31 mouse cellular contexts compared by ENCODE assay signal in the genomic region with DNA sequence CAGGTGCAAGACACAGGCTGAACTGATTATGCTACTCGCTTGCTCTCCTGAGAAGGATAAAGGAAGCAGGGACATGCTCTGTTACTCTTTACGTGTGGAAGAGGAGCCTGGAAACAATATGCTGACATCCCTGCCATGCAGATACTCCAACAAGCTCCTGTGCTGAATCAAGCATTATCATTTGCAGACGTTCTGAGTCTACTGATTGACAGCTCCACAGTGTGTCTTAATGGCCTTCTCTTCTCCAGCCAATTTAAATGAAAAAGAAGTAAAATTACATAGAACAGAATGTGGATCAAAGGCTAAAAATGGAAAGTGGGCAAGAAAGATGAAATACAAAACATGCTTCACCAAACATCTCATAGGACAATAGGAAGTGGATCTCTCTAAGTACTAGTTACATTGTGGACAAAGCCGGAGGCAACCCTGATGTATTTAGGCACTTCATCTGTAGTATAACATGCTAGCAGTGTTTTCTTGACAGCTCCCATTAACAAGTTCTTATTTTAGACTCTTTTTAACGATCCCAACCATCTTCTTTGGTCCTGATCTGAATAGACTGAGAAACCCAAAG. TPM values are rescaled to one million over a fixed set of nuclear protein-coding genes. Genes with fewer than 3 reads are reported as not detected.
A peak's percentile ranks its signal among the peaks of the same experiment; 100 is the strongest.
DNase-seq lines count a peak whose midpoint lies in the region; ATAC-seq and TF ChIP-seq lines count a peak whose summit lies in the region.
"Had no signal": no experiment of that assay in that cellular context is flagged by ENCODE, and none has a peak within 500 bp of the region (broad histone marks: within the 10 kb centered on the region; RNA-seq: fewer than 3 reads in every experiment).

No protein-coding gene starts in this region.

- no peak overlapping the region for H3K9ac ChIP-seq in forebrain, embryonic 13.5 days
- H3K9ac ChIP-seq in forebrain, postnatal 0 days, result no peak overlapping the region
- H3K9ac ChIP-seq in hindbrain, embryonic 11.5 days (ENCODE audit: low read depth, low read length), result no peak overlapping the region
- H3K9ac ChIP-seq: embryonic facial prominence, embryonic 12.5 days; embryonic facial prominence, embryonic 15.5 days; heart, embryonic 12.5 days; heart, embryonic 15.5 days; hindbrain, embryonic 12.5 days; hindbrain, embryonic 15.5 days had no signal

- H3K27ac ChIP-seq in forebrain, embryonic 13.5 days, result no peak overlapping the region
- no peak overlapping the region for H3K27ac ChIP-seq in forebrain, postnatal 0 days (ENCODE audit: low read depth, low read length)
- H3K27ac ChIP-seq in hindbrain, embryonic 11.5 days (ENCODE audit: low read depth, low read length), result no peak overlapping the region
- H3K27ac ChIP-seq in hindbrain, embryonic 10.5 days, result no peak overlapping the region
- H3K27ac ChIP-seq: embryonic facial prominence, embryonic 12.5 days; embryonic facial prominence, embryonic 15.5 days; heart, embryonic 15.5 days; hindbrain, embryonic 12.5 days; hindbrain, embryonic 15.5 days had no signal

- no peak for TF ChIP-seq POLR2A in brain, embryonic 14.5 days (IDR thresholded peaks at IDR 0.05; ENCODE audit: borderline replicate concordance, extremely low read depth, insufficient read depth, insufficient read length, poor library complexity, severe bottlenecking)

- no peak for TF ChIP-seq CTCF in forebrain, postnatal 0 days (IDR thresholded peaks at IDR 0.05; ENCODE audit: low read depth)
- no peak for TF ChIP-seq CTCF in brain, embryonic 14.5 days (IDR thresholded peaks at IDR 0.05; ENCODE audit: borderline replicate concordance, extremely low read depth, insufficient read depth, insufficient read length)

- WGBS in forebrain, embryonic 13.5 days, result 34% methylated on average over 5 of the region's 5 CpGs
- WGBS in forebrain, postnatal 0 days, result 37% methylated on average over 5 of the region's 5 CpGs
- 60% methylated on average over 5 of the region's 5 CpGs for WGBS in hindbrain, embryonic 11.5 days
- WGBS in hindbrain, embryonic 10.5 days, result 57% methylated on average over 5 of the region's 5 CpGs

- H3K4me1 ChIP-seq in forebrain, embryonic 13.5 days, result no peaks in the 10 kb centered on the region
- H3K4me1 ChIP-seq in forebrain, postnatal 0 days (ENCODE audit: insufficient read depth), result no peaks in the 10 kb centered on the region
- no peaks in the 10 kb centered on the region for H3K4me1 ChIP-seq in hindbrain, embryonic 11.5 days (replicated peaks; ENCODE audit: control insufficient read depth, insufficient read depth, low read length)
- H3K4me1 ChIP-seq in hindbrain, embryonic 10.5 days (replicated peaks), result peaks cover 3% of the 10 kb centered on the region; the same call in 1 of the 2 replicates
- H3K4me1 ChIP-seq: embryonic facial prominence, embryonic 12.5 days; embryonic facial prominence, embryonic 15.5 days; heart, embryonic 12.5 days; heart, embryonic 15.5 days; hindbrain, embryonic 12.5 days; hindbrain, embryonic 15.5 days had no signal

- no peaks in the 10 kb centered on the region for H3K27me3 ChIP-seq in forebrain, embryonic 13.5 days
- H3K27me3 ChIP-seq in forebrain, postnatal 0 days (ENCODE audit: insufficient read depth, low read length), result no peaks in the 10 kb centered on the region
- H3K27me3 ChIP-seq in hindbrain, embryonic 11.5 days (ENCODE audit: control insufficient read depth, insufficient read depth, low read length), result no peaks in the 10 kb centered on the region
- H3K27me3 ChIP-seq in hindbrain, embryonic 10.5 days (ENCODE audit: insufficient read depth, poor library complexity, severe bottlenecking), result no peaks in the 10 kb centered on the region
- H3K27me3 ChIP-seq: embryonic facial prominence, embryonic 12.5 days; embryonic facial prominence, embryonic 15.5 days; heart, embryonic 12.5 days; heart, embryonic 15.5 days; hindbrain, embryonic 12.5 days; hindbrain, embryonic 15.5 days had no signal

- no peaks in the 10 kb centered on the region for H3K9me3 ChIP-seq in forebrain, embryonic 13.5 days (replicated peaks)
- H3K9me3 ChIP-seq in forebrain, postnatal 0 days (ENCODE audit: low read length), result no peaks in the 10 kb centered on the region
- no peaks in the 10 kb centered on the region for H3K9me3 ChIP-seq in hindbrain, embryonic 11.5 days (ENCODE audit: control insufficient read depth, low read length)
- no peaks in the 10 kb centered on the region for H3K9me3 ChIP-seq in hindbrain, embryonic 10.5 days
- H3K9me3 ChIP-seq: embryonic facial prominence, embryonic 12.5 days; embryonic facial prominence, embryonic 15.5 days; heart, embryonic 12.5 days; heart, embryonic 15.5 days; hindbrain, embryonic 12.5 days; hindbrain, embryonic 15.5 days had no signal

- no peak for DNase-seq in forebrain, postnatal 0 days
- DNase-seq in hindbrain, embryonic 11.5 days (ENCODE audit: low spot score), result peak; percentile 2
- DNase-seq in hindbrain, embryonic 10.5 days (ENCODE audit: low spot score), result no peak
- DNase-seq in brain, adult 2 months (ENCODE audit: low read depth, low spot score), result peak; percentile 4
- DNase-seq in brain, embryonic 14.5 days (ENCODE audit: low read depth), result peak; percentile 64
- DNase-seq in cerebellum, postnatal 25 days, result no peak
- no peak for DNase-seq in lung, postnatal 14 days
- DNase-seq: adrenal gland, adult 8-10 months; adrenal gland, postnatal 25 days; cerebellum, adult 11 months; cerebellum, adult 2 months; cerebellum, adult 9-11 months; cerebellum, postnatal 36 days; embryo, embryonic 11 days; gastrocnemius, postnatal 25 days; heart, adult 18-20 months; heart, postnatal 10 days; heart, postnatal 36 days; kidney, adult 2 months had no signal

- H3K4me3 ChIP-seq in forebrain, embryonic 13.5 days, result no peak overlapping the region
- H3K4me3 ChIP-seq in forebrain, postnatal 0 days (ENCODE audit: low read depth, low read length), result no peak overlapping the region
- H3K4me3 ChIP-seq in hindbrain, embryonic 11.5 days (ENCODE audit: low read depth, low read length), result no peak overlapping the region
- no peak overlapping the region for H3K4me3 ChIP-seq in hindbrain, embryonic 10.5 days
- H3K4me3 ChIP-seq: embryonic facial prominence, embryonic 12.5 days; embryonic facial prominence, embryonic 15.5 days; heart, embryonic 12.5 days; heart, embryonic 15.5 days; hindbrain, embryonic 12.5 days; hindbrain, embryonic 15.5 days had no signal

- ATAC-seq in forebrain, embryonic 13.5 days, result peak; percentile 62; the same call in 1 of the 2 replicates
- no peak; the same call in 1 of the 2 replicates for ATAC-seq in forebrain, postnatal 0 days
- ATAC-seq in hindbrain, embryonic 11.5 days (ENCODE audit: low FRiP score), result no peak
- ATAC-seq: activated CD4-positive, CD25-positive, alpha-beta regulatory T cell, adult 4 months; intestine, postnatal 0 days had no signal

- no peaks in the 10 kb centered on the region for H3K36me3 ChIP-seq in forebrain, embryonic 13.5 days (ENCODE audit: poor library complexity, severe bottlenecking)
- no peaks in the 10 kb centered on the region for H3K36me3 ChIP-seq in forebrain, postnatal 0 days (ENCODE audit: insufficient read depth)
- no peaks in the 10 kb centered on the region for H3K36me3 ChIP-seq in hindbrain, embryonic 11.5 days (ENCODE audit: control insufficient read depth, insufficient read depth, low read length)
- no peaks in the 10 kb centered on the region for H3K36me3 ChIP-seq in hindbrain, embryonic 10.5 days
- H3K36me3 ChIP-seq: embryonic facial prominence, embryonic 12.5 days; embryonic facial prominence, embryonic 15.5 days; heart, embryonic 12.5 days; heart, embryonic 15.5 days; hindbrain, embryonic 12.5 days; hindbrain, embryonic 15.5 days had no signal

- H3K4me2 ChIP-seq in forebrain, embryonic 13.5 days, result no peak overlapping the region
- H3K4me2 ChIP-seq in forebrain, postnatal 0 days (ENCODE audit: low read depth), result no peak overlapping the region
- no peak overlapping the region for H3K4me2 ChIP-seq in hindbrain, embryonic 11.5 days (replicated peaks; ENCODE audit: low read depth, low read length)
- H3K4me2 ChIP-seq: embryonic facial prominence, embryonic 12.5 days; embryonic facial prominence, embryonic 15.5 days; heart, embryonic 12.5 days; heart, embryonic 15.5 days; hindbrain, embryonic 12.5 days; hindbrain, embryonic 15.5 days had no signal

RNA-seq across cellular contexts. Expression of gene Pdha2, which starts 32.7 kb away (rescaled TPM):
- polyA plus RNA-seq in forebrain, embryonic 13.5 days (2015; fragmentation: Nextera tagmentation; extraction: Ambion mirVana), result not detected in 2 replicates
- total RNA-seq in forebrain, postnatal 0 days (2014; rRNA removed), result not detected in 2 replicates
- polyA plus RNA-seq in forebrain, postnatal 0 days (2015; fragmentation: Nextera tagmentation; extraction: Ambion mirVana), result not detected in 2 replicates
- not detected in 2 replicates for polyA plus RNA-seq in hindbrain, embryonic 11.5 days (2014; fragmentation: Nextera tagmentation; extraction: Ambion mirVana)
- polyA plus RNA-seq in hindbrain, embryonic 10.5 days (2016; fragmentation: Nextera tagmentation; extraction: Ambion mirVana), result not detected in 2 replicates
- polyA plus RNA-seq in brain, embryonic 14.5 days (2012; rRNA removed), result 0.03 TPM in 1 of 2 replicates, not detected in the other
- total RNA-seq: adrenal gland, adult 8-10 months; adrenal gland, postnatal 25 days; gastrocnemius, adult 8-10 months; gastrocnemius, postnatal 25 days; heart, adult 18-20 months; heart, postnatal 10 days; heart, postnatal 36 days had no signal
- polyA plus RNA-seq: activated CD4-positive, CD25-positive, alpha-beta regulatory T cell, adult 4 months; cerebellum, adult 2 months; cortical plate, adult 2 months; embryonic facial prominence, embryonic 12.5 days; embryonic facial prominence, embryonic 15.5 days; heart, embryonic 12.5 days; heart, embryonic 15.5 days; hindbrain, embryonic 12.5 days; hindbrain, embryonic 15.5 days; intestine, embryonic 14.5 days; intestine, postnatal 0 days; kidney, adult 2 months had no signal

Comparison
In these comparisons a context has a peak if more than half of its experiments do, and no peak if none do; other contexts are left out.
1. DNase-seq: peak in hindbrain, embryonic 11.5 days (single experiment), brain, adult 2 months (single experiment) and brain, embryonic 14.5 days (single experiment); none in forebrain, postnatal 0 days (single experiment), hindbrain, embryonic 10.5 days (single experiment), cerebellum, postnatal 25 days (0 of 2) and lung, postnatal 14 days (single experiment).